Mouse (Mus musculus) embryo, embryonic 10 days (tissue): ENCODE measurements at regions not wholly inside any gene's neighbourhood (a gene's known extent, or its start where the extent isn't known, plus 50 kb on each side); places are given as distances from the start of the nearest gene placed in this dataset.

Source experiments
- DNase-seq: peaks from one replicate; pipeline ENCODE4 v3.0.0-alpha.2; 2015; ENCODE audit warnings: low spot score

GRCm38 (mm10) chr7:40670401-40670800 lies 227.7 kb upstream of the Vstm2b start:
- no peak for DNase-seq

- DNase-seq, result no peak
Observed at GRCm38 (mm10) chr7:40671068-40671467, 227.1 kb upstream of the Vstm2b start.

GRCm38 (mm10) chr7:40672348-40672747 lies 225.8 kb upstream of the Vstm2b start:
- DNase-seq, result no peak

- DNase-seq, result peak; percentile 11
Observed at GRCm38 (mm10) chr7:40674397-40674796, 223.7 kb upstream of the Vstm2b start.

- DNase-seq, result no peak
Observed at GRCm38 (mm10) chr7:40677601-40678000, 220.5 kb upstream of the Vstm2b start.

- no peak for DNase-seq
Observed at GRCm38 (mm10) chr7:40680567-40680966, 217.6 kb upstream of the Vstm2b start.

- no peak for DNase-seq
Observed at GRCm38 (mm10) chr7:40680993-40681392, 217.1 kb upstream of the Vstm2b start.

GRCm38 (mm10) chr7:40683176-40683575 lies 215.0 kb upstream of the Vstm2b start:
- DNase-seq, result no peak

- DNase-seq, result no peak
Observed at GRCm38 (mm10) chr7:40683641-40684040, 214.5 kb upstream of the Vstm2b start.

GRCm38 (mm10) chr7:40687005-40687404 lies 211.1 kb upstream of the Vstm2b start:
- no peak for DNase-seq

- DNase-seq, result no peak
Observed at GRCm38 (mm10) chr7:40688546-40688945, 209.6 kb upstream of the Vstm2b start.

GRCm38 (mm10) chr7:40693755-40694154 lies 204.4 kb upstream of the Vstm2b start:
- DNase-seq, result no peak

- no peak for DNase-seq
Observed at GRCm38 (mm10) chr7:40697551-40697950, 200.6 kb upstream of the Vstm2b start.

- DNase-seq, result no peak
Observed at GRCm38 (mm10) chr7:40698309-40698708, 199.8 kb upstream of the Vstm2b start.

- no peak for DNase-seq
Observed at GRCm38 (mm10) chr7:40699633-40700032, 198.5 kb upstream of the Vstm2b start.

- no peak for DNase-seq
Observed at GRCm38 (mm10) chr7:40700656-40701055, 197.5 kb upstream of the Vstm2b start.

- DNase-seq, result no peak
Observed at GRCm38 (mm10) chr7:40702191-40703045, 195.7 kb upstream of the Vstm2b start.

- DNase-seq, result no peak
Observed at GRCm38 (mm10) chr7:40708231-40708630, 189.9 kb upstream of the Vstm2b start.

- no peak for DNase-seq
Observed at GRCm38 (mm10) chr7:40717991-40718390, 180.1 kb upstream of the Vstm2b start.

GRCm38 (mm10) chr7:40736971-40737468 lies 161.1 kb upstream of the Vstm2b start:
- DNase-seq, result no peak

- no peak for DNase-seq
Observed at GRCm38 (mm10) chr7:40737496-40737895, 160.6 kb upstream of the Vstm2b start.

- DNase-seq, result no peak
Observed at GRCm38 (mm10) chr7:40738174-40738573, 160.0 kb upstream of the Vstm2b start.

GRCm38 (mm10) chr7:40742553-40743151 lies 155.5 kb upstream of the Vstm2b start:
- no peak for DNase-seq
